In the genomic region with DNA sequence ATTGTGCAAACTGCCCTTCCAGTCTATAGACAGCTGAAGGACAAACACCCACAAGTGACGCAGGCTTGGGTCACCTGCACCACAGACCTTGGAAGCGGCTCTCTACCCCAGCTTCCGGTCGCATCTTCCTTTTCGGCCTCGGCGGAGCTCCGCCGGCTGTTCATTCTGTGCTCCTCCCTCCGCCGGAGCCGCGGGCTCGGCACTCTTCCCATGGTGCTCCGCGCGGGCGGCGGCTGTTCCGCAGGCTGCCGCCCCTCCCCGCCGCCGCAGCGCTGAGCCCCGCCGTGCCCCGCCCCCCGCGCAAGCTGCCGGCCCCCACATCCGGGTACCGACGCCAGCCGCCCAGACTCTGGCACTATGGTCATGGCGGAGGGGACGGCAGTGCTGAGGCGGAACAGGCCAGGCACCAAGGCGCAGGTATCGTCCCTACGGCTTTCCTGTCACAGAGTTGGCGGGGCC, we compare ENCODE assay signal across 8 mouse cellular contexts. TPM values are rescaled to one million over a fixed set of nuclear protein-coding genes. Genes with fewer than 3 reads are reported as not detected.
DNase-seq lines count a peak whose midpoint lies in the region; ATAC-seq and TF ChIP-seq lines count a peak whose summit lies in the region.

TSS of gene Mob4 (plus strand) at position 289 of the 459 bp plus-strand sequence.

- WGBS in hindbrain, postnatal 0 days: under 1% methylated on average over 42 of the region's 42 CpGs

- H3K9me3 ChIP-seq in hindbrain, postnatal 0 days (ENCODE audit: low read length): no peaks in the 10 kb centered on the region

- peak within 1 kb of the TSS; percentile 100 for H3K9ac ChIP-seq in hindbrain, postnatal 0 days (replicated peaks; ENCODE audit: low read length)

- H3K36me3 ChIP-seq in hindbrain, postnatal 0 days (ENCODE audit: insufficient read depth, low read length): no peaks in the 10 kb centered on the region

- H3K4me3 ChIP-seq in gastrocnemius, adult 2 months: peak within 1 kb of the TSS; percentile 93
- H3K4me3 ChIP-seq in hindbrain, postnatal 0 days (ENCODE audit: low read length): peak within 1 kb of the TSS; percentile 89
- peak within 1 kb of the TSS; percentile 78 for H3K4me3 ChIP-seq in left cerebral cortex, adult 2 months

- H3K27ac ChIP-seq in gastrocnemius, adult 2 months: peak within 1 kb of the TSS; percentile 99
- H3K27ac ChIP-seq in hindbrain, postnatal 0 days: peak within 1 kb of the TSS; percentile 99
- peak within 1 kb of the TSS; percentile 98 for H3K27ac ChIP-seq in left cerebral cortex, adult 2 months

- DNase-seq in WW6 (ENCODE audit: low read depth, low spot score): peak; percentile 76
- DNase-seq in cerebellum, postnatal 4 days (ENCODE audit: low spot score in 2 of 2): peak; percentile 92 to 97
- peak; percentile 97 for DNase-seq in gastrocnemius, adult 2 months
- peak; percentile 97 for DNase-seq in hindbrain, postnatal 0 days (ENCODE audit: low spot score)
- peak; percentile 94 to 95 for DNase-seq in left cerebral cortex, adult 2 months (ENCODE audit: extremely low spot score in 1 of 2, low spot score in 2 of 2)
- peak; percentile 88 to 90 for DNase-seq in right cerebral cortex, adult 2 months (ENCODE audit: low spot score in 2 of 2)
- peak; percentile 93 for DNase-seq in urinary bladder, postnatal 14 days (ENCODE audit: low spot score)

- H3K4me1 ChIP-seq in hindbrain, postnatal 0 days (ENCODE audit: insufficient read depth, low read length): peaks cover 3% of the 10 kb centered on the region; the same call in 1 of the 2 replicates

- intact Hi-C loops in gastrocnemius, adult 2 months (cut with DNase I): loop anchor here (1.0 to 5.0 kb wide), 3 partner anchors 43 to 106 kb away; partner anchors contain the start of genes Hspd1, Hspe1, Mars2 and Sf3b1
- intact Hi-C loops in left cerebral cortex, adult 2 months (cut with DNase I): loop anchor here (1.0 to 2.0 kb wide), 5 partner anchors 28 to 106 kb away; partner anchors contain the start of genes Coq10b, Hspd1, Hspe1 and Mars2

- peak within 1 kb of the TSS; percentile 66 for H3K4me2 ChIP-seq in hindbrain, postnatal 0 days (ENCODE audit: low read depth, low read length)

- H3K27me3 ChIP-seq in hindbrain, postnatal 0 days (ENCODE audit: insufficient read depth, low read length): no peaks in the 10 kb centered on the region

- no peak for TF ChIP-seq CTCF in gastrocnemius, adult 2 months (IDR thresholded peaks at IDR 0.05)
- TF ChIP-seq CTCF in hindbrain, postnatal 0 days (IDR thresholded peaks at IDR 0.05; ENCODE audit: low read depth): no peak
- TF ChIP-seq CTCF in left cerebral cortex, adult 2 months (IDR thresholded peaks at IDR 0.05): no peak

- ATAC-seq in hindbrain, postnatal 0 days: peak; percentile 98
- peak; percentile 93 for ATAC-seq in megakaryocyte, adult 5-6 weeks (ENCODE audit: poor library complexity, severe bottlenecking)

RNA-seq across cellular contexts. Expression of gene Mob4, which starts in this region (rescaled TPM):
- total RNA-seq in gastrocnemius, adult 2 months (2021): 10 to 100 TPM; 34.2 to 41.9 TPM
- total RNA-seq in hindbrain, postnatal 0 days (2014; rRNA removed): 53.6 and 62.9 TPM in 2 replicates
- 141 and 146 TPM in 2 replicates for polyA plus RNA-seq in hindbrain, postnatal 0 days (2015; fragmentation: Nextera tagmentation; extraction: Ambion mirVana)
- 10 to 100 TPM; 50.2 to 50.3 TPM for total RNA-seq in left cerebral cortex, adult 2 months (2021)
- 58.9 and 68.5 TPM in 2 replicates for total RNA-seq in megakaryocyte, adult 5-6 weeks (2015)
- total RNA-seq in megakaryocyte, adult 5-6 weeks (2017): 50.4 and 56.6 TPM in 2 replicates

Comparison
In these comparisons a context has a peak if more than half of its experiments do, and no peak if none do; other contexts are left out.
1. Peak in every context shown above with its lines: DNase-seq, ATAC-seq, H3K4me3 ChIP-seq and H3K27ac ChIP-seq.